Mouse (Mus musculus) neutrophil, adult 5-6 weeks (primary cell): Measurements from ENCODE around the gene Spryd3. TPM values are rescaled to one million over a fixed set of nuclear protein-coding genes. Genes with fewer than 3 reads are reported as not detected.
"Not testable (repeated sequence)": the region's sequence is repeated elsewhere in the genome, so short reads cannot be mapped to it uniquely, and the experiment has no call there.

Experiments
- ATAC-seq: fragments of 151-379, 151-347 bp; 2 replicates; pipeline ENCODE4 v1.8.0; 2017; ENCODE audit warnings: mild to moderate bottlenecking, moderate TSS enrichment; ENCODE audit not compliant: insufficient number of reproducible peaks, poor library complexity, low FRiP score, severe bottlenecking; ENCODE audit errors: extremely low read depth
- total RNA-seq: library from RNA; stranded (forward); fragments of 200-1000 nt; gene quantifications from 2 replicates; pipeline ENCODE4 v1.2.3, GENCODE M21; 2017

The Spryd3 gene
- total RNA-seq, 1 experiment from 2014 or later, result 56.1 TPM

DNA sequence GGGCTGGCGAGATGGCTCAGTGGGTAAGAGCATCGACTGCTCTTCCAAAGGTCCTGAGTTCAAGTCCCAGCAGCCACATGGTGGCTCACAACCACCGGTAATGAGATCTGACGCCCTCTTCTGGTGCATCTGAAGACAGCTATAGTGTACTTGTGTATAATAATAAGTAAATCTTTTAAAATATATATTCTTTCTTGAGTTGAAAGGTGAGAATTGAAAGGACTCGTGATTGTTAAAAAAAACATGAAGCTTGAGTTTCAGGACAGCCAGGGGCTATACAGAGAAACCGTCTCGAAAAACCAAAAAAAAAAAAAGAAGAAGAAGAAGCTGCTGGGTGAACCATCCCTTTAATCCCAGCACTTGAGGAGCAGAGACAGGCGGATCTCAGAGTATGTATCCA, 56.1 kb downstream of the Spryd3 start:
- not testable (repeated sequence) for ATAC-seq

DNA sequence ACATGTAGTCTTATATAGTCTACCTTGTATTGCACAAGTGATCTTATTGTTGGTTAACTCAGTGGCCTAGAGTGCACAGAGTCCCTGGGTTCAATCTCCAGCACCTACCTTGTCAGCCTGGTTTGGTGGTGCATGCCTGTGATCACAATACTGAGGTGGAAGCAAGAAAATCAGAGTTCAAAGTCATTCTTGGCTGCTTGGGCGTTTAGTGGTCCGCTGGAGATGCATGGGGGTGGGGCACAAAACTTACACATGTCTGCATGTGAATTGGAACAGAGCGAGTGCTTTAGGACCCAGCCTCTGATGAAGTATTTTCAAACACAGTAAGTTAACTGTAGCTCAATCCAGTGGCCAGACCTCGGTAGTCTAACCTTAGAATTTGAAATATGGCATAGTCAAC, 56.8 kb downstream of the Spryd3 start:
- ATAC-seq, result no peak

DNA sequence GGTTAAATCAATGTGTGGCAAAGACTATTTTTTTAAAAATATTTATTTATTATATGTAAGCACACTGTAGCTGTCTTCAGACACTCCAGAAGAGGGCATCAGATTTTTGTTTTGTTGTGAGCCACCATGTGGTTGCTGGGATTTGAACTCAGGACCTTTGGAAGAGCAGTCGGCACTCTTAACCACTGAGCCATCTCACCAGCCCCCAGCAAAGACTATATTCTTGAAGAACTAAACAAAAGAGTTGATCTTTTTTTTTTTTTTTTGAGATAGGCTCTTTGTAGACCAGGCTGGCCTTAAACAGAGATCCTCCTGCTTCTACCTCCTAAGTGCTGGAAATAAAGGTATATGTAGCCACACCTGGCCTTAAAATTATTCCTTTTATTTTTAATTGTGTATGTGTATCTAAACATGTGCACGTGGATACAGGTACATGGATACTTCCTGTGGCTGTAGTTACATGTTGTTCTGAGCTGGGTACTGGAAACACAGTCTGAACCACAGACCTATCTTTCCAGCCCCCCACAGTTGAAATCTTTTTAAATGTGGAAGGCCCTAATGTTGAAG, 58.8 kb downstream of the Spryd3 start:
- ATAC-seq, result no peak

DNA sequence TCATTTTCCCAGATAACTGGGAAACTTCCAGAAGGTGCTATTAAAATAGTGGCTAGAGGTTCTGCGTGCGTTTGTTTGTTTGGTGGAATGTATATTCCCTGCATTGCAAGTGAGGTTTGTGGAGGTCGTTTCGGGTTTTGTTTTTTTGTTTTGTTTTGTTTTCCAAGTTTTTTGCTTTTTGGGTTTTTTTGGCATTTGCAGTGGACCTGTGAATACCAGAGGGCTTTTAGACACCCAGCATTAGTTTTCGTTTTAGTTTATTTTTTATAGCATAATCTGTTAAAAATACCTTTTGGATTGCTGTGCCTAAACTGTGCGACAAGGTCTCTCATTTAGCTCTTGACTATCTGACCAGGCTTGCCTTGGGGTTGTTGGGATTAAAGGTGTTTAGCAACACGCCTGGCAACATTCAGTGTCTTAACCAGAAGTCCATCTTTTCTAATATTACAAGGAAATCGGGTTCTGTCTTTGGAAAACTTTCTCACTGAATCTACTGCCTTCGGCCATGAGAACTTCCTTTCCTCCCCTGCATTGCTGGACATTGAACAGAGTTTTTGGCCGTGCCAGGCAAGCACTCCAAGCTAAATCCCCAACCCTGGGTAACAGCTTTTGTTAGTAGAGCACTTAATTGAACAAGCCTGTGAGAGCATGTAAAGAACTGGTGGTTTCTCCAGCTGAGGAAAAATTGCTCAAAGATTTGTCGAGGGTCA, 61.0 kb downstream of the Spryd3 start:
- no peak for ATAC-seq

DNA sequence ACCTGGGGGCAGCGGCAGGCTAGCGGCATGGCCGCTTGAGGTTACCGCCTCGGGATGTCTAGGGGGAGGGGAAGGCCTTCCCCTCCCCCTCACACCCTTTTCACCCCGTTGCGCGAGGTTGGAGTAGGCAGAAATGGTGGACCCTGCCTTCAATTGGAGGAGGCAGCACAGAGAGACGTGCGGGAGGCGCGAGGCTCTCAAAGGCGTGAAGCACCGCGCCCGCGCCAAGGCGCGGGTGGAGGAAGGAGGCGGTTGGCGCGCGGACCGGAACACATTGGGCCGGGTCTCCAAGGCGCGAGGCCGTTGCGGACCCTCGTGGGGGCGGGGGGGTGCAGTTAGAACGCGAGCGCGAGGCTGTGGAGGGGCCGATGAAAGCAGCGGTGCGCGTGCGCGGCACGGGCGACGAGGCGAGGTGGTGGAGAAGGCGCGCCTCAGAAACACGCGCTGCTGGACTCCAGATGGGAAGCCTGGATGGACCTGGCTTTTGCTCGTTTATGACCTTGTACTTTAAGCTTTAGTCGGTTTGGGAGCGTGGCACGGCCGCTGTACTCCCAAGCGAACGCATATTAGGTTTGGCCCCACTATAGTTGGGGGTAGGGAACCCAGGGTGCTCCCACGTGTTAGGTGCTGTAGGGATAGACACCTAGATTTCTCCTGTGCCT, 61.8 kb downstream of the Spryd3 start:
- no peak for ATAC-seq

DNA sequence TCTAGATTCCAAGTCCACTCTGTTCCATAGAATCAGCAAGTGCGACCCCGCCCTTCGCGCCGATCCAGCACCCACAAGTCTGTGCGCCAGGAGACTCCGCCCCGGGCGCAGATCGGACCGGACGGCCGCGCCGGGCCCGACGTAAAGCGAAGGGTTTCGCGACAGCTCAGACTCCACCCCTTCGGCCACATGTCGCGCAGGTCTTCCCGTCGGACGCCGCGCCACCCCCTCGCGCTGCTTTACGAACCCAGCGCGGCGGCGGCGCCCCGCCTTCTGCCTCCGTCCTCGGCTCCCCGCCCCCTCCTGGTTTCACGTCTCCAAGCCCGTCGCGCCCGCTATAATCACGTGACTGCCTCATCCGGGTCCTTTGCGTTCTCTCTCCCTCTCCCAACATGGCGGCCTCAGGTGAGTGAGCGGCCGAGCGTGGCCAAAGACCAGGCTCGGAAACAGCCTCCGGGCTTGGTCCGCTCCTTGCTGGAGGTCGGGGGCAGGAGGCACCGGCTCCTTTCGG, 62.4 kb downstream of the Spryd3 start, which contains the start of gene Eif4b:
Eif4b (plus strand) TSS at position 215 of the 511 bp plus-strand sequence.
- ATAC-seq, result peak; percentile 93

DNA sequence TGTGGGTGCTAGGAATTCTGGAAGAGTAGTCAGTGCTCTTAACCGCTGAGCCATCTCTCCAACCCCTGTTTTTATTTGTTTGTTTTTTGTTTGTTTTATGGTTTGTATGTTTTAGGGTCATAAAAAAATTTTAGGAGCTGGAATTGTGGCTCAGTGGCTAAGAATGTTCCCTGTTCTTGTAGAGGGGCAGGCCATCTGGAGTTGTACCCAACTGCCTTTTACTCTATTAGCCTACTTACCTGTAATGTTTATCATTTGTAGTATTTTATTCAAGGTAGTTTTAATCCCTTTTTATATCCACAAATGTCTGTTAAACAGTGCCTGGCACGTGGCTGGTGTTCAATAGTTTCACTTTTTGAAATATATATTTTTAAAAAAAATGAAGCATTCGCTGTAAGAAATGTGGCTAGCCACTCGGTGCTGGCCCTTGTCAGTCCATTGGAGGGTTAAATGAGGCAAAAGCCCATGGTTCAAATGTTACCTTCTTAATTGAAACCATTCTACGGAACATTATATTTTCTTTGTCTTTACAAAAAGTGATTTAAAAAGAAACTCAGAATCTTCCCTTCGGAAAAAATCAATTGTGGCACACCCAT, 63.0 kb downstream of the Spryd3 start:
- no peak for ATAC-seq

DNA sequence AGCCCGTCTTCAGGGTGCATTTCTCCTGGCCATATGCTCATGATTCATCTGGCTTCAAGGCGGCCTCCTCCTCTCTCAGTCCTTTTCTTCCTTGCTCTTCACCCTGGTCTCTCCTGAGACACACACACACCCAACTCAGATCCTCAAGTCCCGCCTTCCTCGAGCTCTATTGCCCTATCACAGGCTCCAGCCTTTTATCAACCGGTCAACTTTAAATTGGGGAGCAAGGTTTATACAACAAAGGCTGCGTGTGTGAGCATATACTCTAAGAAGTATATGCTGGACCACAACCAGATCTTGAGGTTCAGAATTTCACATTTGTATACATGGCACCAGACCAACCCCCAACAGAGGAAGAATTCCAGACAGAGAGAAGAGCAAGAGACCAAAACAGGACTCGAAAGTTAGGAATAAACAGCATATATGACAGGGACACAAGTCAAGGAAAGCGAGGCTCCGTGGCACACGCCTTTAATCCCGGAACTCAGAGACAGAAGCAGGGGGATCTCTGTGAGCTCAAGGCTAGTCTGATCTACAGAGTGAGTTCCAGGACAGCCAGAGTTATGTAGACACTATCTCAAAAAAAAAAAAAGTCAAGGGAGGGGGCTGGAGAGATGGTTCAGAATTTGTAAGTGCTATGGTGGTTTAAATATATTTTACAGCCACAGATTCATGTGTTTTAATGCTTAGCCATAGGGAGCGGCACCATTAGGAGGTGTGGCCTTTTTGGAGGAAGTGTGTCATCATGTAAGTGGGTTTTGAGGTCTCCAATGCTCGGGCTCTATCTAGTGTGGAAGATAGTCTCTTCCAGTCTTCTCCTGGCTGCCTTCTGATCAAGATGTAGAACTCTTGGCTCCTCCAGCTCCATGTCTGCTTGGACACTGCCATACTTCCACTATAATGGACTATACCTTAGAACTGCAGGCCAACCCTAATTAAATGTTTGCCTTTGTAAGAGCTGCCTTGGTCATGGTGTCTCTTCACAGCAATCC, 65.3 kb downstream of the Spryd3 start:
- ATAC-seq, result no peak

Other genes starting within 250 kb of the Spryd3 start
- not detected in 2 replicates for gene Krt76, start 243.3 kb downstream of the Spryd3 start, total RNA-seq
- 0.86 and 2.8 TPM in 2 replicates for gene Krt4, start 211.5 kb downstream of the Spryd3 start, total RNA-seq
- not detected in 2 replicates for gene Krt79, start 195.9 kb downstream of the Spryd3 start, total RNA-seq
- not detected in 2 replicates for gene Krt78, start 181.9 kb downstream of the Spryd3 start, total RNA-seq
- gene Krt8, start 131.8 kb downstream of the Spryd3 start, total RNA-seq, result not detected in 2 replicates
- gene Krt18, start 108.1 kb downstream of the Spryd3 start, total RNA-seq, result 0.37 and 1.0 TPM in 2 replicates
- 186 and 190 TPM in 2 replicates for gene Eif4b, start 62.5 kb downstream of the Spryd3 start, total RNA-seq
- gene Tns2, start 35.8 kb downstream of the Spryd3 start, total RNA-seq, result 0.70 TPM in 1 of 2 replicates, not detected in the other
- 4.7 and 6.5 TPM in 2 replicates for gene Igfbp6, start 8.1 kb upstream of the Spryd3 start, total RNA-seq
- 13.3 and 14.4 TPM in 2 replicates for gene Soat2, start 14.3 kb upstream of the Spryd3 start, total RNA-seq
- gene Zfp740, start 67.0 kb upstream of the Spryd3 start, total RNA-seq, result 118 and 120 TPM in 2 replicates
- gene Csad, start 68.5 kb upstream of the Spryd3 start, total RNA-seq, result 47.6 and 56.0 TPM in 2 replicates
- 338 and 351 TPM in 2 replicates for gene Itgb7, start 95.7 kb upstream of the Spryd3 start, total RNA-seq
- gene Rarg, start 121.3 kb upstream of the Spryd3 start, total RNA-seq, result 28.2 and 38.3 TPM in 2 replicates
- 0.49 TPM in 1 of 2 replicates, not detected in the other for gene Gm9918, start 134.3 kb upstream of the Spryd3 start, total RNA-seq
- gene Mfsd5, start 143.2 kb upstream of the Spryd3 start, total RNA-seq, result 21.6 and 22.6 TPM in 2 replicates
- gene Espl1, start 160.0 kb upstream of the Spryd3 start, total RNA-seq, result 1.2 and 6.1 TPM in 2 replicates
- gene Pfdn5, start 189.9 kb upstream of the Spryd3 start, total RNA-seq, result 495 and 562 TPM in 2 replicates
- 44.2 and 56.0 TPM in 2 replicates for gene Myg1, start 195.5 kb upstream of the Spryd3 start, total RNA-seq
- 46.0 and 50.6 TPM in 2 replicates for gene Aaas, start 214.5 kb upstream of the Spryd3 start, total RNA-seq
- gene Sp7, start 230.9 kb upstream of the Spryd3 start, total RNA-seq, result not detected in 2 replicates